Mouse (Mus musculus) C2C12 (cell line): ENCODE data around the gene Ajm1.

Experiments used
- CEBPB ChIP-seq: IDR thresholded peaks from one replicate; pipeline ENCODE4 v1.6.1; 2011; ENCODE audit warnings: low read depth, mild to moderate bottlenecking, control low read depth, moderate library complexity
- CTCF ChIP-seq: IDR thresholded peaks from one replicate; pipeline ENCODE4 v1.5.1; 2011; ENCODE audit not compliant: control insufficient read depth, insufficient read depth, insufficient read length
- FOSL1 ChIP-seq: IDR thresholded peaks from one replicate; pipeline ENCODE4 v1.8.0; 2011; ENCODE audit warnings: mild to moderate bottlenecking, low read length; ENCODE audit not compliant: poor library complexity, insufficient read depth, severe bottlenecking
- MAX ChIP-seq: IDR thresholded peaks from one replicate; pipeline ENCODE4 v1.6.1; 2011; ENCODE audit warnings: mild to moderate bottlenecking, control low read depth
- MYOD1 ChIP-seq: IDR thresholded peaks from one replicate; pipeline ENCODE4 v1.6.1; 2011; ENCODE audit warnings: low read depth; ENCODE audit not compliant: control insufficient read depth, insufficient read length
- MYOG ChIP-seq: IDR thresholded peaks from one replicate; pipeline ENCODE4 v1.6.1; 2011; ENCODE audit not compliant: control insufficient read depth, insufficient read length; ENCODE audit errors: extremely low read depth
- USF1 ChIP-seq: IDR thresholded peaks from one replicate; pipeline ENCODE4 v1.6.1; 2011; ENCODE audit warnings: low read depth, mild to moderate bottlenecking, control low read depth, moderate library complexity

DNA sequence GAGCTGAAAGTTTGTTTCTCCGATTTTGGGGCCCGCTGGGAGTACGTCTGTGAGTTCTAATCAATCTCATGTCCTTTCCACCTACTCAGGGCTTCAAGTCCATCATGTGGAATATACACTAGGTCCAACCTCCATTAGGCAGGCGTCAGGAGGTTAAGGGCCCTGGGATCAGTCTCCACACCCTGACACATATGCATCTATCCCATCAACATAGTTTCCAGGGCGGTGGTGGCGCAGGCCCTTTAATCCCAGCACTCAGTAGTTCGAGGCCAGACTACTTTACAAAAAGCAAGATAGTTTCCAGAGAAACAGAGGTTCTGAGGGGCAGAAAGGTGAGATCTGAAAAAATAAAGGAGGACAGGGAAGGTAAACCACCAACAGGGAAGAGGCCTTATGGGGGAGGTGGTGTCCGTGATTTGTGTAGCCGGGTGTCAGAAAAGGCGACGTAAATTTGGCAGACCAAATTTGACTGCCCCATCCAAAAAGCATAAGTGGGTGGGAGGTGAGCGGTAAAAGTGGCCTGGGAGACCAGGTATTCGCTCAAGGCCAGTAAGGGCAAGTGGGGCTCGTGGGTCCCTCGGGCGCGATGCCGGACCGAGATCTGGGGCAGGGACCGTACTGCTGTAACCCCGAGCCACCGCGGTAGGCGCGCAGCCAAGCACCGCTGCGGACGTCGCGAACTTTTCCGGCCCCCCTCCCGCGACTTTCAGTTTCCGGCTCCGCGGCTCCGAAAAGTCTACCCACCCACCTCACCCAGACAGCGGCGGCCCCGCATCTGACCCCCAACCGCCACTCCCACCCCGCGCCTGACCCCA is 35.4 kb downstream of the Ajm1 start:
- TF ChIP-seq MYOG (no peak), MAX (no peak), CTCF (no peak), USF1 (no peak), MYOD1 (no peak), CEBPB (no peak), FOSL1 (no peak)
